Mouse (Mus musculus) heart, postnatal 0 days (tissue): ENCODE data around the gene Lmln. TPM values are rescaled to one million over a fixed set of nuclear protein-coding genes. Genes with fewer than 3 reads are reported as not detected.

Experiments
- ATAC-seq: fragments of 200-750 bp; cut with Nextera tagmentation; 2 replicates; pipeline ENCODE4 v1.8.0; 2017; ENCODE audit warnings: low read depth, moderate number of reproducible peaks, moderate library complexity; ENCODE audit not compliant: insufficient read depth
- DNase-seq: peaks from one replicate; pipeline ENCODE4 v3.0.0-alpha.2; 2016; ENCODE audit warnings: low spot score
- H3K27ac ChIP-seq: fragments of 300-500 bp; sonication (generic); 2 replicates; pipeline ENCODE4 v1.5.1; 2014; ENCODE audit warnings: low read depth, mild to moderate bottlenecking
- H3K27me3 ChIP-seq: fragments of 300-500 bp; sonication (generic); 2 replicates; pipeline ENCODE4 v1.6.1; 2014; ENCODE audit warnings: low read length, mixed read lengths; ENCODE audit not compliant: control insufficient read depth, insufficient read depth
- H3K36me3 ChIP-seq: fragments of 300-500 bp; sonication (generic); replicated peaks from 2 replicates; pipeline ENCODE4 v1.6.1; 2014; ENCODE audit warnings: low read length, mixed read lengths; ENCODE audit not compliant: control insufficient read depth, insufficient read depth
- H3K4me1 ChIP-seq: fragments of 300-500 bp; sonication (generic); 2 replicates; pipeline ENCODE4 v1.6.1; 2014; ENCODE audit warnings: antibody characterized with exemption; ENCODE audit not compliant: control insufficient read depth, insufficient read depth
- H3K4me2 ChIP-seq: fragments of 300-500 bp; sonication (generic); 2 replicates; pipeline ENCODE4 v1.6.1; 2014; ENCODE audit warnings: low read depth, mild to moderate bottlenecking, low read length, moderate library complexity
- H3K4me3 ChIP-seq: fragments of 300-500 bp; sonication (generic); 2 replicates; pipeline ENCODE4 v1.5.1; 2014; ENCODE audit warnings: low read depth, low read length
- H3K9ac ChIP-seq: fragments of 300-500 bp; sonication (generic); replicated peaks from 2 replicates; pipeline ENCODE4 v1.6.1; 2014; ENCODE audit warnings: low read depth, low read length, mixed read lengths
- H3K9me3 ChIP-seq: fragments of 300-500 bp; sonication (generic); replicated peaks from 2 replicates; pipeline ENCODE4 v1.6.1; 2016; ENCODE audit warnings: low read length; ENCODE audit not compliant: control insufficient read depth
- CTCF ChIP-seq: IDR thresholded peaks from 2 replicates; pipeline ENCODE4 v1.5.1; 2016; ENCODE audit warnings: antibody characterized with exemption, control low read depth, low read depth
- EP300 ChIP-seq: IDR thresholded peaks from 2 replicates; pipeline ENCODE4 v1.6.1; 2016; ENCODE audit warnings: antibody characterized with exemption, low read depth
- WGBS: fragments of 180-500 bp; shearing (Covaris S2); extraction: QIAGEN DNeasy Blood & Tissue Kit; methylation state at CpG from one replicate; pipeline ENCODE4 v1.1.7; 2014; 5-methylcytosine and 5-hydroxymethylcytosine counted together
- polyA plus RNA-seq: library from polyadenylated mRNA; unstranded; fragments of >200 nt; fragmentation: Nextera tagmentation; extraction: Ambion mirVana; gene quantifications from 2 replicates; pipeline ENCODE4 v1.2.1, GENCODE M21; 2015
- total RNA-seq: library from RNA; depleted of rRNA; stranded (reverse); fragments of >200 nt; gene quantifications from 2 replicates; pipeline ENCODE4 v1.2.3, GENCODE M21; 2014; ENCODE audit warnings: low replicate concordance

The Lmln gene
- total and polyA plus RNA-seq, 2 experiments from 2014 or later: 1.1 to 3.5 TPM

DNA sequence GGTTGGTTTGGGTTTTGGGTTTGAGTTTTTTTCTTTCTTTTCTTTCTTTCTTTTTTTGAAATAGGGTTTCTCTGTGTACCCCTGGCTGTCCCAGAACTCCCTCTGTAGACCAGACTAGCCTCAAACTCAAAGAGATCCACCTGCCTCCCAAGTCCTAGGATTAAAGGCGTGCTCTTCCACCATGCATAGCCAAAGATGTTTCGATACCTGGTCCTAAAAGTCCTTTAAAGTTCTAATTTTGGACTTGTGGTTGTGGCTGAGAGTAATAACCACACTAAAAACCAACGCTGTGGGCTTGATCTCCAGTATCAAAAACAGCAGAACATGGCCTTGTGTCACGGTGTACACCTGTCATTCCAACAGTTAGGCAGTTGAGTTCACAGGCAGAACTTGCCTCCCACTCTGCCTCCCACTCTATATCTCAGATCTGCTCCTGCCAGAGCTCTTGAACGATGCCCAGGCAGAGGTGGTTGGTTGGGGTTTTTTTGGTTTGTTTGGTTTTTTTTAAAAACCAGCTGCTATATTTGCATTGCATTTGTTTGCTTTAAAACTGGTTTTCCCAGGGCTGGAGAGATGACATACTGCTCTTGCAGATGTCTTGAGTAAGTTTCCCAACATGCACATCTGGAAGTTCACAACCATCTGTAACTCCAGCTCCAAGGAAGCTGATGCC is 44.5 kb upstream of the Lmln start:
- H3K4me1 ChIP-seq: 0 out of 2 replicates have a peak, but pooled peaks cover 6% of the 10 kb centered on the region
- 87% methylated on average over 5 of the region's 5 CpGs for WGBS

DNA sequence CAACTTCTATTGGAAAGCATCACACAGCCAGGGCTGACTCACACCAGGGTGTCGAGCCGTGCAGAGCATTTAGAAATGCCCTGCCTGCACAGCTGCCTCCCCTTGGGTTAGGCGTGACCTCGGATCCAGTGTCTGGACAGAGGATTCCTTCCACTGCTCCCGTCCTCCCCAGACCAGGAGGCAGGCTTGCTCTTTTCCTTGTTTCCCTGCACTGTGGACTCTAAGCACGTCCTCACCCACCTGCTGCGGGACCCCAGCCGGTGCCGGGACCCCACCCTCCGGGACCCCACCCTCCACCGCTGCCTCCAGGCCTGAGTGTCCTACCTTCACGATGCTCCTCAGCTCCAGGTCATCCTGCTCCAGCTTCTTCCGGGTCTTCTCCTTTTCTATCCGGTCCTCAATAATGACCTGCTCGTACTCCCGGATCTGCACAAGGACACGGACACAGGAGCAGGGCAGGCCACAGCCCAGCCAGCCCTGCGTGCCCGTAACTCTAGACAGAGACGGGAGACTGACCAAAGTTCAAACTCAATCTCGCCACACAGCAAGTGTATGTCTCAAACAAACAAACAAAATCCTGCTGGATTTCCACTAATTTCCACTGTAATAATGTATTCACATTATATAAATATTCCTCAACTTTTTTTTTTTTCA is 43.1 kb upstream of the Lmln start:
- no peak overlapping the region for H3K4me2 ChIP-seq
- H3K27ac ChIP-seq: no peak overlapping the region
- WGBS: 71% methylated on average over 21 of the region's 21 CpGs
- H3K27me3 ChIP-seq: no peaks in the 10 kb centered on the region
- H3K36me3 ChIP-seq: peaks cover 17% of the 10 kb centered on the region
- DNase-seq (no peak), ATAC-seq (no peak)
- H3K9ac ChIP-seq: no peak overlapping the region
- 0 out of 2 replicates have a peak, but pooled peaks cover 6% of the 10 kb centered on the region for H3K4me1 ChIP-seq
- no peak overlapping the region for H3K4me3 ChIP-seq
- no peaks in the 10 kb centered on the region for H3K9me3 ChIP-seq
- TF ChIP-seq CTCF (no peak), EP300 (no peak)

More for the DNA sequence above, 44.5 kb upstream of the Lmln start:
- no peak overlapping the region for H3K9ac ChIP-seq
- H3K27ac ChIP-seq: no peak overlapping the region
- no peak overlapping the region for H3K4me3 ChIP-seq
- no peak for TF ChIP-seq CTCF
- TF ChIP-seq EP300: no peak
- H3K4me2 ChIP-seq: no peak overlapping the region
- ATAC-seq: no peak
- no peak for DNase-seq
- peaks cover 31% of the 10 kb centered on the region for H3K36me3 ChIP-seq
- no peaks in the 10 kb centered on the region for H3K9me3 ChIP-seq
- no peaks in the 10 kb centered on the region for H3K27me3 ChIP-seq

DNA sequence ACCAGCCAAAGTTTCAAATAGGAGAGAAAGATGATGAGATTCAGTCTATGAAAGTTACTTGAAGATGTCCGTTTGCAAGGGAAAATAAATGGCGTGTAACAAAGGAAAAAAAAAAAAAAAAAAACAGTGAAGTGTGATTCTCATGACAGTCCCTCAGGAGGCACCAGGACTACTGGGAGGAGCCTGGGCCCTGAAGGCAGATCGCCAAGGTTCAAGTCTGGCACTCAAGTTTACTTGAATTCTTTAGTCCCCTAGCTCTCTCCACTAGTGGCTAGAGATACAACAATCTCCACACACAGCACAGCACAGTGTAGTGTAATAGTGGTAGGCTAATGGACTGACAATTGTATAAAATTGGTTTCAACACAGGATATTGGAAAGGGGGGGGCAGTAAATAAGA is 40.9 kb upstream of the Lmln start:
- no peaks in the 10 kb centered on the region for H3K4me1 ChIP-seq
- no peaks in the 10 kb centered on the region for H3K9me3 ChIP-seq
- 0 out of 2 replicates have a peak, but pooled peaks cover 5% of the 10 kb centered on the region for H3K36me3 ChIP-seq
- DNase-seq (no peak), ATAC-seq (no peak)
- no peak overlapping the region for H3K27ac ChIP-seq
- no peaks in the 10 kb centered on the region for H3K27me3 ChIP-seq
- WGBS: 57% methylated on average over 3 of the region's 3 CpGs
- H3K4me3 ChIP-seq: no peak overlapping the region
- H3K9ac ChIP-seq: no peak overlapping the region
- H3K4me2 ChIP-seq: no peak overlapping the region
- TF ChIP-seq CTCF: no peak
- TF ChIP-seq EP300: no peak

DNA sequence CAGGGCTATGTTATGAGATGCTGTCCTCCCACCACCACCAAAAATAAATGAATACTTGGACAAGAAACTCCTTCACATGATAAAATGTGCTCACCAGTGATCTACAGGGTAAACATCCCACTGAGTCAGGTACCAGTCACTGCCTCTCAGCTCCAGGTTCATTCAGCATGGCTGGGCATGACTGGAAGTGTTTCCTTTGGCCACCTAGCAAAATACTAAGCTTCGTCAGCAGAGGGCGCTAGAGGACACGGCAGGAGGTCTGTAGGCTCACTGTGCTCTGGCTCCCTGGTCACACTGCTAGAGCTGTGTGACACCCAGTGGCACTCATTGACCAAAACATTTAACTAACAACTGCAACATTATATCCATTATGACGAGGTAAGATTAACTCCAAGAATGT is 38.6 kb upstream of the Lmln start:
- Histone ChIP-seq H3K4me3 (no peak overlapping the region), H3K9ac (no peak overlapping the region), H3K9me3 (no peaks in the 10 kb centered on the region), H3K27ac (no peak overlapping the region), H3K4me1 (no peaks in the 10 kb centered on the region), H3K4me2 (no peak overlapping the region), H3K27me3 (no peaks in the 10 kb centered on the region), H3K36me3 (no peaks in the 10 kb centered on the region)
- TF ChIP-seq EP300 (no peak), CTCF (peak; percentile 99)
- ATAC-seq (peak; percentile 82), DNase-seq (peak; percentile 87)
- WGBS: 2% methylated on average over 4 of the region's 4 CpGs

DNA sequence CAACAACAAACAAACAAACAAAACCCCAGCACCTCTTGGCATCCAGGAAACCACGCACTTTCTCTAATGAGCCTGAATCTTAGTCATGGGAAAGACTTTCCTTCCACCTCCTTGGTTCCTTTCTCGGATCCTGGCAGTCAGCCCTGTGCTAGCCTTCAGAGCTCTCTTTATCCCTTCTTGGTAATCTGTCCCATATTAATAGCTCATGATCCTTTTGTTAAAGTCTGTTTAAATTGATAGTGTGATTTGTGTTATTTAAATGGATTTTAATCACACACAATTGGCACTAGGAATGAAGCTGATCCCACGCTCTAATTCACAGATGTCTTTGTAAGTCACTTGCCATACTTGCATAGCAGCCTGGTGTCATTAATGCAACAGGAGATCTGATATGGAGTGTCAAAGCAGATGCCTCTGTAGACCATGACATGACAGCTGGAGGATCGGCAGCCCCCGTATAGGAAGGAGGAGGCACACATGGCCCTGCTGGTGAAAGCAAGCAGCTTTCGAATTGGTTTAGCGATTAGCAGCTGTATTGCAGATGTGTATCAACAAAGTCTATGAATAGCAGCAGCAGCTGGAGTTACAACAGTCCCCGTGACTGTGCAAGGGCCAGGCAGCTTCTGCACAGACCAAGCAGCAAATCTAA is 37.7 kb upstream of the Lmln start:
- no peak for DNase-seq
- Histone ChIP-seq H3K4me2 (no peak overlapping the region), H3K9me3 (no peaks in the 10 kb centered on the region), H3K27ac (no peak overlapping the region), H3K36me3 (no peaks in the 10 kb centered on the region), H3K4me3 (no peak overlapping the region), H3K9ac (no peak overlapping the region), H3K27me3 (no peaks in the 10 kb centered on the region), H3K4me1 (no peaks in the 10 kb centered on the region)
- TF ChIP-seq EP300: no peak
- no peak for TF ChIP-seq CTCF
- 54% methylated on average over 8 of the region's 8 CpGs for WGBS
- ATAC-seq: no peak
